Mouse (Mus musculus) thymus, adult 2 months (tissue): ENCODE results near the gene Usmg5. TPM values are rescaled to one million over a fixed set of nuclear protein-coding genes. Genes with fewer than 3 reads are reported as not detected.
A peak's percentile ranks its signal among the peaks of the same experiment; 100 is the strongest.

Source experiments
- DNase-seq: peaks from one replicate; pipeline ENCODE4 v3.0.0; 2021
- H3K27ac ChIP-seq: fragments of 200-500 bp; 2 replicates; pipeline ENCODE4 v1.5.1; 2012; ENCODE audit warnings: low read length, control low read depth; ENCODE audit not compliant: control insufficient read depth, insufficient read depth
- H3K27me3 ChIP-seq: fragments of 200-500 bp; 2 replicates; pipeline ENCODE4 v1.6.1; 2012; ENCODE audit warnings: mild to moderate bottlenecking, low read length, moderate library complexity, mixed read lengths; ENCODE audit not compliant: control insufficient read depth, insufficient read depth
- H3K36me3 ChIP-seq: fragments of 200-500 bp; 2 replicates; pipeline ENCODE4 v1.6.1; 2012; ENCODE audit warnings: mild to moderate bottlenecking, low read length, moderate library complexity; ENCODE audit not compliant: control insufficient read depth, insufficient read depth
- H3K4me1 ChIP-seq: fragments of 200-500 bp; replicated peaks from 2 replicates; pipeline ENCODE4 v1.6.1; 2012; ENCODE audit warnings: low read length; ENCODE audit not compliant: control insufficient read depth, insufficient read depth
- H3K4me3 ChIP-seq: fragments of 200-500 bp; 2 replicates; pipeline ENCODE4 v1.5.1; 2012; ENCODE audit warnings: mild to moderate bottlenecking, low read length, control low read depth, moderate library complexity; ENCODE audit not compliant: control insufficient read depth, insufficient read depth
- CTCF ChIP-seq: fragments of 200-500 bp; IDR thresholded peaks from 2 replicates; pipeline ENCODE4 v1.5.1; 2012; ENCODE audit warnings: mild to moderate bottlenecking, control low read depth, low read length, moderate library complexity, borderline replicate concordance; ENCODE audit not compliant: control insufficient read depth, poor library complexity, insufficient read depth; ENCODE audit errors: extremely low read depth
- POLR2A ChIP-seq: fragments of 200-500 bp; IDR thresholded peaks from 2 replicates; pipeline ENCODE4 v1.6.1; 2012; ENCODE audit warnings: mild to moderate bottlenecking, low read length, control low read depth, moderate library complexity; ENCODE audit not compliant: control insufficient read depth, poor library complexity, insufficient read depth; ENCODE audit errors: extremely low read depth
- WGBS: fragments of 180-500 bp; shearing (Covaris S2); methylation state at CpG from one replicate; pipeline ENCODE4 v1.1.7; 2018; 5-methylcytosine and 5-hydroxymethylcytosine counted together
- polyA plus RNA-seq: library from polyadenylated mRNA; depleted of rRNA; stranded (reverse); fragments of >200 nt; gene quantifications from 2 replicates; pipeline ENCODE4 v1.2.3, GENCODE M21; 2012

The Usmg5 gene
- polyA plus RNA-seq, 1 experiment = 114 TPM

GRCm38 (mm10) chr19:47104641-47105271, 14.3 kb upstream of the Usmg5 start:
- no peak overlapping the region for H3K27ac ChIP-seq
- H3K4me3 ChIP-seq = no peak overlapping the region
- H3K36me3 ChIP-seq = peaks cover 75% of the 10 kb centered on the region
- no peak for DNase-seq
- TF ChIP-seq CTCF (no peak), POLR2A (no peak)
- H3K4me1 ChIP-seq = no peaks in the 10 kb centered on the region
- no peaks in the 10 kb centered on the region for H3K27me3 ChIP-seq
- 96% methylated on average over 9 of the region's 9 CpGs for WGBS

DNA sequence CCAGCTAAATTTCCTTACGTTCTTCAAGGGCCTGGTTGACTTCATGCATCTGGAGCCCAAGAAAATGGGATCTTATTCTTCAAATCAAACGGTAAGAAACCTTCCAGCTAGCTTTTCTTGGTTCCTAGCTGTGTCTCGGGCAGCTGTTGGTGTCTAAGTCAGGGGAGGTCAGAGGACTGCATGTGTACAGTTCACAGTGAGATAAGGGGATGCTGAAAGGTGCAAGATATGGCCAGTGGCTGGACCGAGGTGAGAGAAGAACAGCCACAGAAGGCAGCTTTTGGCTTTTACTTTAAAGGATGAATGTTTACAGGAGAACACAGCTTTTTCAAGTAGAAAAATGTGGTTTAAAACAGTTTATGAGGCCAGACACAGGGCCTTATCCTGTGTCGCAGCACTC, 10.6 kb upstream of the Usmg5 start:
- DNase-seq = no peak
- Histone ChIP-seq H3K27ac (no peak overlapping the region), H3K27me3 (no peaks in the 10 kb centered on the region), H3K36me3 (peaks cover 62% of the 10 kb centered on the region), H3K4me3 (no peak overlapping the region), H3K4me1 (no peaks in the 10 kb centered on the region)
- 94% methylated on average over 5 of the region's 5 CpGs for WGBS
- TF ChIP-seq POLR2A = no peak
- no peak for TF ChIP-seq CTCF

- DNase-seq = no peak
- under 1% methylated on average over 36 of the region's 36 CpGs for WGBS
- H3K4me1 ChIP-seq = 0 out of 2 replicates have a peak, but pooled peaks cover 3% of the 10 kb centered on the region
- peak overlapping the region; percentile 6; the same call in 1 of the 2 replicates for H3K27ac ChIP-seq
- H3K36me3 ChIP-seq = peaks cover 4% of the 10 kb centered on the region
- TF ChIP-seq CTCF (no peak), POLR2A (no peak)
- peak overlapping the region; percentile 74 for H3K4me3 ChIP-seq
- H3K27me3 ChIP-seq = no peaks in the 10 kb centered on the region
These were observed 525 bp downstream of the Usmg5 start for GRCm38 (mm10) chr19:47089718-47090525.

DNA sequence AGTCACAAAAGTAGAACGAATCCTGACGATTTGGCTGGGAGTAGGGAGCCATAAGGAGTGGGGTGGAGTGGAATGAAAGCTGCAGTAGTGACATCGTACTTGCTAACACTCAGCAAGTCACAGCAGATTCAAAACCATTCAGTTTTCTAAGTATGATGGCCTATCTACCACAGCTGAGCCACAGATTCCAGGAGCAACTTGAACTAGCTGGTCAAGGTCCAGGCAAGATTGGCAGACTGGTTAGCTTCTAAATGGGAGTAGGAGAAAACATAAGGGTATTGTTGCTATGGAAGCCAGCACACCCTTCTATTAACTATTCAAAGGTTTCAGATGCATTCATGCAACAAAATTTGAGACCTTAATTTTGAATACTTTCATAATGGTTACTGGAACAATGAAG, 2.2 kb downstream of the Usmg5 start:
- H3K4me3 ChIP-seq = no peak overlapping the region
- WGBS = 82% methylated on average over 3 of the region's 3 CpGs
- 0 out of 2 replicates have a peak, but pooled peaks cover 3% of the 10 kb centered on the region for H3K4me1 ChIP-seq
- no peak for DNase-seq
- TF ChIP-seq POLR2A (no peak), CTCF (no peak)
- H3K27ac ChIP-seq = no peak overlapping the region
- H3K36me3 ChIP-seq = peaks cover 21% of the 10 kb centered on the region
- H3K27me3 ChIP-seq = no peaks in the 10 kb centered on the region

GRCm38 (mm10) chr19:47067924-47068611, 22.4 kb downstream of the Usmg5 start:
- TF ChIP-seq POLR2A (0 out of 2 replicates have a peak, but pooled peaks have one; percentile 44), CTCF (0 out of 2 replicates have a peak, but pooled peaks have one; percentile 34)
- peak; percentile 88 for DNase-seq

More at GRCm38 (mm10) chr19:47067924-47068611, 22.4 kb downstream of the Usmg5 start:
- Histone ChIP-seq H3K27me3 (no peaks in the 10 kb centered on the region), H3K36me3 (peaks cover 15% of the 10 kb centered on the region; the same call in 1 of the 2 replicates), H3K4me1 (peaks cover 4% of the 10 kb centered on the region), H3K27ac (peak overlapping the region; percentile 16), H3K4me3 (peak overlapping the region; percentile 70)
- WGBS = under 1% methylated on average over 72 of the region's 72 CpGs
